Mouse (Mus musculus): ENCODE measurements around the gene Il22ra2. TPM values are rescaled to one million over a fixed set of nuclear protein-coding genes. Genes with fewer than 3 reads are reported as not detected.

The Il22ra2 gene
- total RNA-seq, 1 experiment from 2014 or later, result 0.47 TPM

DNA sequence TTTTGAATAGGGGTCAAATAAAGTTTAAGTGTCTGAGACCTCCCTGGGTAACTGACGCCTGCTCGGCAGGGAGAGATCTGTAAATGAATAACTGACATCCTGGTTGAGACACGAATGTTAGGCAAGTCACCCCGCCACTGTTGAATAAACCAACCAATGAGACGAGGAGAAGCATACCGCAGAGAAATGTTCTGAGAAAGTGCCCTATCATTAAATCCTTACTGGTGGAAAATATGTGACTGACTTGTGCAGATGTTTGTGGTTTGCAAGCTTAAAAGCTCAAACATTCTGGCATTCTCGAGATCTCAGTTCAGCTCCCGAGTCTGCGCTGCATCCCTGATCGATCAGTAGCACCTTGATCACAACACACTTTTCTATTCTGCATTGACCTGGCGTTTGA, 23.7 kb upstream of the Il22ra2 start:
- ATAC-seq (ENCODE audit: extremely low read depth, insufficient number of reproducible peaks, low FRiP score, poor library complexity, severe bottlenecking), result no peak

DNA sequence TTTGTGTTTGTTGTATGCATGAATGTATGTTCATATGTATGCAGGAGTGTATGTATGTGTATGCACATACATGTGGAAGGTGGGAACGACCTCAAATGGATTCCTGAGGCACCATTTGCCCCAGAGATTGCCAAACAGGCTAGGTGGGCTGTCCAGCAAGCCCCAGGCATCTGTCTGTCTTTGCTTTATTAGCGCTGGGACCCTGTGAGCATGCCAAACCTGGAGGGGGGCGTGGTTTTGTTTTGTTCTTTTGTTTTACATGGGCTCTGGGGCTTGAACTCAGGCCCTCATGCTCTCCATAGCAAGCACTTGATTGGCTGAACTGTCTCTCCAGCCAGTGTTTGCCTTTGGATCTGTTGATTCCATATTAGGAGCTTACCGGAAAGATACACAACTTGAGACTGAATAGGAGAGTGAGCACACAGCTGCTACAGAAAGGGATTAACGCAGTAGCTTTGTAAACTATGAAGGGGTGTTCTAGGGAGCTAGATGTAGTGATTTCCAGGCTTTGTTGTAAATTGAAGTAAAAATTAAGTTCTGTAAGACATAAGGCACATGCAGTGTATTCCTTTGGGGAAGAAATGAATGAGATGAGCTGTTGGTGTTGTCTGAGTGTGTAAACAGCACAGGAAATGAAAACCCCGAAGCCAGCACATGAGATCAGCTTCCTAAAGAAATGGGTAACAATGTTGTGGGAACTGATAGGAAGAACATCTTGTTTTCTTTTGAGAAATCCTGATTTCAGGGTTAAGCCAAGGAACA, 22.3 kb upstream of the Il22ra2 start:
- no peak for ATAC-seq (ENCODE audit: extremely low read depth, insufficient number of reproducible peaks, low FRiP score, poor library complexity, severe bottlenecking)

DNA sequence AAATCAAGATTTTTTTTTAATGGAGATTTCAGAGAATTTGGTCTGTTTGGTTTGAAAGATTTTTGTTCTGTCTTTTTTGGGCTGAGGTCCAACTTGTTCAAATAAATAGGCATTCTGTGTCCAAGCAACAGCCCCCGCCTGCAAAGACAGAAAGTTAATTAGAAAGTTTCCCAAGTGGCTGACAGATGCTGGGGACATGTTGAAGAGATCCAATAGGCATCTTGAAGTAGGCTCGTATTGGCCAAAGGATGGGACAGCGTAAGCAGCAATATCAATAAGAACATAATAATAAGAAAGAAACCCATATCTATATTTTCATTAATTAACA, 21.7 kb upstream of the Il22ra2 start:
- ATAC-seq (ENCODE audit: extremely low read depth, insufficient number of reproducible peaks, low FRiP score, poor library complexity, severe bottlenecking), result no peak

DNA sequence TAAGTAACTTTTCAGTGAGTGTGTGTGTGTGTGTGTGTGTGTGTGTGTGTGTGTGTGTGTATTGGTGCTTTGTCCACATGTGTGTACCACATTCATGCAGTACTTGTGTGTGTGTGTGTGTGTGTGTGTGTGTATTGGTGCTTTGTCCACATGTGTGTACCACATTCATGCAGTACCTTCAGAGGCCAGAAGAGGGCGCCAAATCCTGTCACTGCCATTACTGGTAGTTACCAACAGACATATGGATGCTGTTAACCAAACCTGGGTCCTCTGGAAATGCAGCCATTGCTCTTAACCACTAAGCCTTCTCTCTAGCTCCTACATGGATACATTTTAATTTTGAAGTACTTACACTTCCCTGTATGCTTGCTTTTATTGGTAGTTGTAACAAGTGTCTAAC, 20.3 kb upstream of the Il22ra2 start:
- peak; percentile 51; the same call in 1 of the 2 replicates for ATAC-seq (ENCODE audit: extremely low read depth, insufficient number of reproducible peaks, low FRiP score, poor library complexity, severe bottlenecking)

DNA sequence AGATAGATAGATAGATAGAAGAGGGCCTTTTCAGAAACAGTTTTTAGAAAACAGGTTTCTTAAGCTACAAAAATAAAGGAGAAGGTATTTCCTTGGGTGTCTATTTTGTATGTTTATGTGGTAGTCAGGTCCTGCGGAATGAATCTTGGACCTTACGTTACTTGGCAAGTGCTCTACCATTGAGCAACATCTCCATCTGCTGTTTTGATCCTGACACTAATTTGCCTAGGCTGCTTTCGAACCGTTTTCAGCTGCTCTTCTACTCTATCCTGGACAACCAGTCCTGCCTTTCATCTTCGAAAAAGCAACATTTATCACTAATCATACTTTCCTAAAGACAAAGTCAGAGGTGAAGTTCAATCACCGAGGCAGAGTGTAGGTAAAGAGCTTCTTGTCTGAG, 18.6 kb upstream of the Il22ra2 start:
- ATAC-seq (ENCODE audit: extremely low read depth, insufficient number of reproducible peaks, low FRiP score, poor library complexity, severe bottlenecking), result no peak

DNA sequence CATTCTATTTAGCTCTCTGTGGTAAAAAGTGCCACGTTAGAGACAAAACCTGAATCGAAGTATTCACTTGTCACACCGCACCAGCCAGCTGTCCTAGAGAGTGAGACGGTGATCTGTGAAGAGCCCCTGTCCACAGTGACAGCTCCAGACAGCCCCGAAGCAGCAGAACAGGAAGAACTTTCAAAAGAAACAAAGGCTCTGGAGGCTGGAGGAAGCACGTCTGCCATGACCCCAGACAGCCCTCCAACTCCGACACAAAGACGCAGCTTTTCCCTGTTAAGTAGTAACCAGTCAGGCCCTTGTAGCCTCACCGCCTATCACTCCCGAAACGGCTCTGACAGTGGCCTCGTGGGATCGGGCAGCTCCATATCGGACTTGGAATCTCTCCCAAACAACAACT, 12.7 kb upstream of the Il22ra2 start:
- no peak for ATAC-seq (ENCODE audit: extremely low read depth, insufficient number of reproducible peaks, low FRiP score, poor library complexity, severe bottlenecking)

DNA sequence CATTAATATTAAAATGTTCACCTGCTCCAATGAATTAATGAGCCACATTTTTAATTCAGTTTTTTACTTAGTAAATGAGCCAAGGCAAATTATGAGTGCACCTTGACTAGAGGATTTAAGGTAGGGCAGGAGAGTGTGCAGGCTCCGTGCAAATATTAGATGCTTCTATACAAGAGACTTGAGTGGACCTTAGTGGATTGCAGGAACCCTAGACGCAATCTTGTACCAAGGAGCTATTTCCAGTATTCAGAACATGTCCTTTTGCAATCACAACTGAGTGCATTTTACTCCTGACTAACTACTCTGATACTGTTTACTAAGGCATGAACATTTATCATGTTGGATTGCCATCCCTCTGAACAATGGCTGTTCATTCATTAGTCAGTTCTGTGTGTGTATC, 10.2 kb upstream of the Il22ra2 start:
- no peak for ATAC-seq (ENCODE audit: extremely low read depth, insufficient number of reproducible peaks, low FRiP score, poor library complexity, severe bottlenecking)

DNA sequence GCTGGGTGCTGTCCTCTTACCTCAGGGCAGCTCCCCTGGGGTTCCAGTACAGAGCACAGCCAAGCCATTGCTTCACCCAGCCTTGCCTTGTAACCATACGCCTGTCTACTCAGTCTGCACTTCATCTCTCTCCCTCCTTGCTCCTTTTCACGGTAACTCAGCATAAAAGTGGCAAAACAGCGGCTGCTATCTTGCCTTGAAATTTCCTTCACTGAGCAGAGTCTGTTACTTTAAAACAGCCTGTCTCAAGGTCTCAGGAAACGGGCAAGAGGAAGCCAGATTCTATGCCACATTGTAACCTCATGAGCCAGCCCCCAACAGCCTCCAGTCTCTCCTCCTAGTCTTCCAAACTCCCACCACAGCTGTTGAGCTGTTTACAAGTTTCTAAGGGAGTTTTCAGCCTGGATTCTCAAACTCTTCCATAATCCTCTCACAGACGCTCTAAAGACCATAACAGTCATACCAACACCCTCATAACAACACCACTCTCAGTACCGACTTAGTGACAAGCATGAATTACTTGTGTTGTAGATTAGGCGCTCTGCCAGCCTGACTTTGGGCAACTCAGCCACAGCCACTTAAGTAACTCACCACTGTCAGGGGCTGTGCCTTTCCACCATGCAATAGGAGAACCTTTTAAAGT, 8.6 kb upstream of the Il22ra2 start:
- ATAC-seq (ENCODE audit: extremely low read depth, insufficient number of reproducible peaks, low FRiP score, poor library complexity, severe bottlenecking), result peak; percentile 40; the same call in 1 of the 2 replicates

DNA sequence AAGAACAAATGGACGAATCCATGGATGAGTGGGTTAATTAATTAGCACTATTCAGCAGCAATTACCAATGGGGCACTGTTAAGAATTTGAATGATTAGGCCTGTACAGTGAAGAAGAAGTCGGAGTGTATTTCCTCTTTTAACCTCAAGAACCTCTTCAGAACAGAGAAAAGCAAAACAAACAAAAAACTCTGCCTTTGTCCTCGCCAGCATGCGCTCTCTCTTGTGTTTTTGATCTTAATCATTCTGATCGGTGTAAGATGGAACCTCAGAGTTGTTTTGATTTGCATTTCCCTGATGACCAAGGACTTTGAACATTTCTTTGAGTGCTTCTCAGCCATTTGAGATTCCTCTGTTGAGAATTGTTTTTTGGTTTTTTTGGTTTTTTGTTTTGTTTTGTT, 2.1 kb upstream of the Il22ra2 start:
- ATAC-seq (ENCODE audit: extremely low read depth, insufficient number of reproducible peaks, low FRiP score, poor library complexity, severe bottlenecking), result no peak

DNA sequence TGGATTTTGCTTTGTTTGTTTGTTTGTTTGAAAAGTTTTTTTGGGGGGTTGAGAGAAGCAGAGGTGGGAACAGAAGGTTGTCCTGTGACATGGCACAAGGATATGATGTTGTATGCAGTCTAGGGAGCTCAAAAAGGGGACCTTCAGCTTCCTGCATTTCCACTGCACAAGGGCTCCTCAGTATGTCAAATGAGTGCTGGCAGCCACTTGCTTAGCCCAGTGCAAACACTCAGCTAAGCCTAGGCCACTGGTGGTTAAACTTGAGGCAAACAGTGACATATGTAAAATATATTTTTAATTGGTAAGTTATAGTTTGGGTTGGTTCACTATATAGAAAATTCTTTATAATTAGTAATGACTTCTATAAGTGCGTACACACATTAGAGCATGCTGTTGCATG, 2.8 kb downstream of the Il22ra2 start:
- no peak for ATAC-seq (ENCODE audit: extremely low read depth, insufficient number of reproducible peaks, low FRiP score, poor library complexity, severe bottlenecking)

DNA sequence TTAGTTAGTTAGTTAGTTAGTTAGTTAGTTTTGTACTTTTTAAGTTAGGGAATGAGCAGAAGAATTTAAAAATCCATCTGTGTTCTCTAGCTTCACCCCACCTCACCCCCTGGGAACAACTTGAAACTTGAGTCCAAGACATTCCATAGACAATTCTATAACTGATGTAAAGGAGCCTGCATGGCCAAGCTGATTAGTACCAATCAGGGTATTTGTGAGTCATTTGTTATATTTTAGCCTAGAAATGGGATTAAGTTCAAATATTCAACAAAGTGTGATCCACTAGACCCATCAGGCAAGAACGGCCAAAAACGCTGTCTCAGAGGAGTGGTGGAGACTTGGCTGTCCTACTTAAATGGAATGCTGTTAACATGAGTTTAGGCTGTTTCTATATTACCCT, 5.5 kb downstream of the Il22ra2 start:
- ATAC-seq (ENCODE audit: extremely low read depth, insufficient number of reproducible peaks, low FRiP score, poor library complexity, severe bottlenecking), result no peak

DNA sequence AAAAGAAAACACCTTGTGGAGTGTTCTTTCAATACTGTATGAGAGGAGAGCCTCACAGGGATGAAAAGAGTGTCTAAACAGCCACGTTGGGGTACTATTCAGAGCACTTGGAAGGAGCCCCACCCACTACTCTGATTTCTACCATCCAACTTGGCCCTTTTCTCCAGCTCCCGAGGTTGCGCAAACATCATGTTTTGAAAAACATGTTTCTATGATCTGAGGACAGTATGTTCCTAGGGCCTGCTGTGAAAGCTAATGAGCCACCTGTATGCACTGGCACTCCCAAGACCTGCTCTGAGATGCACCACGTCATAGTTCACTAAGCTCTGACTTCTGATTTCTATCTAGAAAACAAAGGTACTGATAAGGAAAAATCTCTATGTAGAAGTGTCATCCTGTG, 6.0 kb downstream of the Il22ra2 start:
- no peak for ATAC-seq (ENCODE audit: extremely low read depth, insufficient number of reproducible peaks, low FRiP score, poor library complexity, severe bottlenecking)

DNA sequence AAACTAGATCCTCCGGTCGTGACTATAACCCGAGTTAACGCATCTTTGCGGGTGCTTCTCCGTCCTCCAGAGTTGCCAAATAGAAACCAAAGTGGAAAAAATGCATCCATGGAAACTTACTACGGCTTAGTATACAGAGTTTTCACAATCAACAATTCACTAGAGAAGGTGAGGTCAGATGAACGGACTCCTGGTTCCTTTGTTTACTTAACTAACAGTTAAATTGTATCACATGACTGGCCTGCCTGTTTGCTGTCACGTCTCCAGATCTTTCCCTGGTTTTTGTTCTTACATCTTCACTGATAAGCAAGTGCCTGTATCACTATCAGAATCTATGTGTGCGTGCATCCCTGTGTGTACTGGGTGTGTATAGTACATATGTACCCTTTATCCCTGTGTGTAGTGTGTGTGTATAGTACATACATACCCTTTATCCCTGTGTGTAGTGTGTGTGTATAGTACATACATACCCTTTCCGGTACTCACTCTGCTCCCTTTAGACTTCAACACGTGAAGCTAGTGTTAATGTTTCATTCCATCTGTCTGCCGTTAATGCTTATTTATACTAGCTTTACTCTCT, 9.9 kb downstream of the Il22ra2 start:
- ATAC-seq (ENCODE audit: extremely low read depth, insufficient number of reproducible peaks, low FRiP score, poor library complexity, severe bottlenecking), result no peak

DNA sequence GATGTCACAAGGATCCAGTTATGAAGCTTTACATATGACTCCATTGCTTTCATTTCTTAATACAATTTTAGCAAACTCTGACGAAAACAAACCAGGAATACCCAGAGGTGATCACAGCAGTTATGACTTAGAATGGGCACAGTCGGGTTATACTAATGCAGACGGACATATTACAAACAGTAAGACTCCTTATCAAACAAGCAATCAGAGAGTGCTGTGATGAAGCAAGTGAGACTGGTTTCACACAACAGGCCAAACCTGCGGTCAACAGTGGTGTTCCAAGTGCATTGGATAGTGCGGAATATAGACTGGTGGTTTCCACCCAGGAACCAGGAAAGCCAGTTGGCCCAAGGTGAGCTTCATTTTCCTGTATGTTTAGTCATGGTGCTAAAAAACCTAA, 17.1 kb downstream of the Il22ra2 start:
- ATAC-seq (ENCODE audit: extremely low read depth, insufficient number of reproducible peaks, low FRiP score, poor library complexity, severe bottlenecking), result no peak

DNA sequence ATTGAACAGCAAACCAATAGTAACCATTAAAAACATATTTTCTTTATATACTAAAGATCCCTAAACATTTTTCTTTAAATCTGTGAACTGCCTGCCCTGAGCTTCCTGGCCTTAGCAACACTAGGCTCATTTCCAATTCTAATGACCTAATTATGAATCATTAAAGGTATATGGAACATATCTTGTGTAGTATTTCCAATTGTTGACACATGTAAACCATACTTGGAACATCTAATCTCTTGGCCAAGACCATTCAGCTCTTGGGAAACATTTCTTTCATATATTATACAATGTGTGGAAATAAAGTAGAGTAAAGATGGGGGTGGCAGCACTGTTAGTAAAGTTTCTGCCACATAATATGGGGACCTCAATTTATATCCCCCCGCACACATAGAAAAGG, 17.8 kb downstream of the Il22ra2 start:
- no peak for ATAC-seq (ENCODE audit: extremely low read depth, insufficient number of reproducible peaks, low FRiP score, poor library complexity, severe bottlenecking)

DNA sequence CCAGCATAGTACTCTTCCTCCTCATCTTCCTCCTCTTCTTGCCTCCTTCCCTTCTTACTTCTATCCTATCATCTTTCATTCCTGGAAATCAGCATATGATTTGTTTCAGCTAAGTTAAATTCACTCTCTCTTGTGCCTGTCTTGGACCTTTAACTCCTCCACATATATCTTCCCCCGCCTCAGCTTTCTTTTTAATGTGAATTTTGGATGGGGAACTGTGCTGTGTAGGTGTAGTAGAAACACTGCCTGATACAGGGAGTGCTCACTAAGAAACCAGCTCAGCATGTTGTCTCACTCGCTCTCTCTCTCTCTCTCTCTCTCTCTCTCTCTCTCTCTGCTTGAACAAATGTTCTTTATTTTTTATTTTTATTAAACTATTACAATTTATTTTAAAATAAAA, 23.3 kb downstream of the Il22ra2 start:
- no peak for ATAC-seq (ENCODE audit: extremely low read depth, insufficient number of reproducible peaks, low FRiP score, poor library complexity, severe bottlenecking)

DNA sequence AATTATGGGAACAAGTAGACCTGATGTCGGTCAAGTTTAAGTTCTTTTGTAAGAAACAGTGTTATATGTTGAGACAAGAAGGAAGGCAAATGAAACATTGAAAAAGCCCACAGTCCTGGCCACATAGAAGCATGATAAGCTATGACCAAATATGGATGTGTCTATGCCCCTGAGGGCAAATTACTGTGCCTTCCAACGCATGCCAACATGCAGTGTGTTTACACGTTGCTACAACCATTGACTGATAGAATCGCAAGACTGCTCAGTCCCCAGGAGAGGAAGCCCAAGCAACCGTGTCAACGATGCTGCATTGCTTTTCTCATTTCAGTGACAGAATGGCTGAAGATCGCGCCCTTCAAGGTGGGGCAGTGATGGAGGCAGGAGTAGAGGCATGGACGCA, 35.6 kb downstream of the Il22ra2 start:
- ATAC-seq (ENCODE audit: extremely low read depth, insufficient number of reproducible peaks, low FRiP score, poor library complexity, severe bottlenecking), result peak; percentile 92

DNA sequence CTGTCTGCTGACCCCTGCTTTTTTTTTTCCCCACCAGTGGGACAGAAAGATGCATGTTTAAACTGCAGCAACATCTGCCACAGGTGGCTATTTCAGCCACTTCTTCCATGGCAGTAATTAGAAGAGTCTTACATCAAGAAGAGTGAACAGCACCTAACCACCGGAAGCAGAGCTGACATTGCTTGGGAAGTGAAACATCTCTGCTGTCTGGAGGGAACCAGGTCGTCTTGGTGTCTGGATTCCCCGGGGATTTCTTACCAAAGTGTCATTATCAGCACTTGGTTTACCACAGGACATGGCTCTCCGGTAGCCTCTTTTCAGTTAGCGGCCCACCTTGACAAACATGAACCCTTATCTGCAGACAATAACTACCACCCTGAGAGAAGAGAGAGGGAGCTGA, 38.2 kb downstream of the Il22ra2 start:
- ATAC-seq (ENCODE audit: extremely low read depth, insufficient number of reproducible peaks, low FRiP score, poor library complexity, severe bottlenecking), result peak; percentile 75; the same call in 1 of the 2 replicates

DNA sequence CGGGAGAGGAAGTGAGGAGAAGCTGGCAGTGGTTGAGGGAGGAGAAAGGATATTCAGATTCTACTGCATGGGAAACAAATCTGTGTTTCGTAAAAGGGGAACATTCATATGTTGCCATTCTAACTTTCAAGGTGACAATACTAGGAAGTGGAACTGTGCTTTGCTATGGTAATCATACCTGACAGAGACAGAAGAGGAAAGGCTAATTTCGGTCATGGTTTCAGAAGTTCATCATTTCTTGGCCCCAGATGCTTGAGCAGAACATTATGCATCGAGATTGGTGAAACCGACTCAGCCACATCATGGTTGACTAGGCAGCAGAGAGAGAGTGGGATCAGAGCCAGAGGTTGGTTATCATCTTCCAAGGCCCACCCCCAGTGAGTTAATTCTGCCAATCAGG, 47.2 kb downstream of the Il22ra2 start:
- ATAC-seq (ENCODE audit: extremely low read depth, insufficient number of reproducible peaks, low FRiP score, poor library complexity, severe bottlenecking), result peak; percentile 91

DNA sequence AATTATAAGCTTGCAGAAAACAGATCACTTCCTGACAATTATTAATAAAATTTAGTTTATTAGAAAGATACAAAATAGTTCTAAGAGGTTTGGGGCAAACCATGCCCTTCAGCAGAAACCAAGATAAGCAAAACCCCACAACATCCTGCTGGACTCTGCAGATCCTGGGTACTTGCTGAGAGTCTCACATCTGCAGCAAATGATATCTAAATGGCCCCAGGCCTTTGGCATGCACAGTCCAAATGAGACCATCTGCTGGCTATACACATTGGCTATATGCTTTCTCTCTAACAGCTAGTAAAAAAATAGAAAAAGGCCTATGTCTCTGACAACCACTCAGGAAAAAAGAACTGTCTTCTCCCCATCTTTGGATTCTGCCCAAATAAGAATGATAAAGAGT, 50.2 kb downstream of the Il22ra2 start:
- no peak for ATAC-seq (ENCODE audit: extremely low read depth, insufficient number of reproducible peaks, low FRiP score, poor library complexity, severe bottlenecking)

DNA sequence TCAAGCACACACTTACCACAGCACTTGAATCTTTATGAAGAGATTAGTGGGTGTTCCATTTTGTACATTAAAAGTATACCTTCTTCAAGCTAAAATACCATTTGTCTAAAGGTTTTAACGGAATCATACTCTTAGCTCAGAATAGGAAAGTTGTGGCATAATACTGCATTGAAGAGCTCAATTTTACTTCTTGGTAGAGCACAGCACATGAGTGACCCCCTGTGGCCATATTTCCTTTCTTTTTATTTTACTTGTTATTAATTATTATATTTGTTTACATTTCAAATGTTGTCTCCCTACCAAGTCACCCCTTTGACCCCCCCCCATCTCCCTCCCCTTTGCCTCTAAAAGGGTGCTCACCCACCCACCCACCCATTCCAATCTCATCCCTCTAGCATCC, 51.3 kb downstream of the Il22ra2 start:
- no peak for ATAC-seq (ENCODE audit: extremely low read depth, insufficient number of reproducible peaks, low FRiP score, poor library complexity, severe bottlenecking)

Measured in neutrophil, adult 5-6 weeks (primary cell).